Mouse (Mus musculus): ENCODE data around the gene 1700013F07Rik. TPM values are rescaled to one million over a fixed set of nuclear protein-coding genes. Genes with fewer than 3 reads are reported as not detected.

Gene 1700013F07Rik
- total RNA-seq, 2 experiments from 2014 or later, result not detected

Small RNA genes lying within 50 kb of the gene (microRNA-seq; reads per million reads assigned to microRNA genes)
- 0 reads per million in 2 experiments for gene Gm22860

Other genes starting within 250 kb of the 1700013F07Rik start
- gene Mybphl, start 169.2 kb upstream of the 1700013F07Rik start, total RNA-seq (2021), result 10 to 100 TPM; 49.7 to 55.1 TPM
- under 1 TPM in 1 of 2 experiments, not detected in 1; 0.33 TPM for gene Psrc1, start 150.3 kb upstream of the 1700013F07Rik start, total RNA-seq (2021)
- 1 to 10 TPM; 5.9 to 9.5 TPM for gene Celsr2, start 118.6 kb upstream of the 1700013F07Rik start, total RNA-seq (2021)
- gene Sars, start 88.9 kb upstream of the 1700013F07Rik start, total RNA-seq (2021), result 10 to 100 TPM; 80.2 to 89.6 TPM
- gene 5330417C22Rik, start 2.4 kb downstream of the 1700013F07Rik start, total RNA-seq (2021), result 1 to 10 TPM in 1 of 2 experiments, under 1 TPM in 1; 0.30 to 1.6 TPM
- 10 to 100 TPM; 30.4 to 30.6 TPM for gene Tmem167b, start 28.3 kb downstream of the 1700013F07Rik start, total RNA-seq (2021)
- gene Taf13, start 37.5 kb downstream of the 1700013F07Rik start, total RNA-seq (2021), result 10 to 100 TPM; 14.9 to 15.5 TPM
- 10 to 100 TPM in 1 of 2 experiments, 1 to 10 TPM in 1; 9.5 to 10.6 TPM for gene Wdr47, start 57.1 kb downstream of the 1700013F07Rik start, total RNA-seq (2021)
- 10 to 100 TPM; 49.2 to 50.0 TPM for gene Clcc1, start 119.8 kb downstream of the 1700013F07Rik start, total RNA-seq (2021)
- gene Gpsm2, start 188.2 kb downstream of the 1700013F07Rik start, total RNA-seq (2021), result under 1 TPM; 0.62 to 0.80 TPM
- gene Aknad1, start 205.5 kb downstream of the 1700013F07Rik start, total RNA-seq (2021), result not detected

Data from heart, adult 18-20 months (tissue).